Mouse (Mus musculus) adrenal gland, postnatal 10 days (tissue): Measurements from ENCODE around the gene Tbc1d24. TPM values are rescaled to one million over a fixed set of nuclear protein-coding genes. Genes with fewer than 3 reads are reported as not detected.
A peak's percentile ranks its signal among the peaks of the same experiment; 100 is the strongest.
"Not testable (repeated sequence)": the region's sequence is repeated elsewhere in the genome, so short reads cannot be mapped to it uniquely, and the experiment has no call there.

ENCODE experiments used
- DNase-seq: peaks from one replicate; pipeline ENCODE4 v3.0.0; 2021; ENCODE audit warnings: mixed read lengths
- microRNA-seq: library from miRNA; unstranded; fragments of <30 nt; microRNA quantifications from one replicate; pipeline ENCODE4 v1.2.0, GENCODE M21; 2021
- total RNA-seq, 2 experiments: library from RNA; stranded (reverse); gene quantifications; 2 replicates each; pipeline ENCODE4 v1.2.3; 2021

The Tbc1d24 gene
- total RNA-seq, 2 experiments from 2014 or later, result 12.0 to 16.4 TPM

GRCm38 (mm10) chr17:24150824-24151223 lies 54.5 kb downstream of the Tbc1d24 start, which contains the start of gene Pdpk1:
Pdpk1 (minus strand) TSS chr17:24150924.
- DNase-seq, result no peak

DNA sequence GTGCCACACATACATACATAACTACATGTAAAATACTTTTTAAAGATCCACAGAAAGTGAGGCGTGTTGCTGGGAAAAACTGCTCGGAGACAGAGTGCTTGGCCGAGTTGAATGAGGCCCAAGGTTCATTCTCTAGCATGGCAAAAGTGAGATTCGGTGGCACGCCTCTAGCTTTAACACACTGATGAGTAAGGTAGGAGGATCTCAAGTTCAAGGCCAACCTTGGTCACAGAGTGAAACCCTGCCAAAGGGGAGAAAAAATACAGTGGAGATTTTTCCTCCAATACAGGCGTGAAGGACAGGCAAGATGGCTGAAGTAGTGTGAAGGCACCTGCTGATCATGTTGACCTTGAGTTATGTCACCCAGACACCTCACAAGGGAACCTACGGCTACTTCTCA lies 55.9 kb downstream of the Tbc1d24 start:
- peak; percentile 49 for DNase-seq

DNA sequence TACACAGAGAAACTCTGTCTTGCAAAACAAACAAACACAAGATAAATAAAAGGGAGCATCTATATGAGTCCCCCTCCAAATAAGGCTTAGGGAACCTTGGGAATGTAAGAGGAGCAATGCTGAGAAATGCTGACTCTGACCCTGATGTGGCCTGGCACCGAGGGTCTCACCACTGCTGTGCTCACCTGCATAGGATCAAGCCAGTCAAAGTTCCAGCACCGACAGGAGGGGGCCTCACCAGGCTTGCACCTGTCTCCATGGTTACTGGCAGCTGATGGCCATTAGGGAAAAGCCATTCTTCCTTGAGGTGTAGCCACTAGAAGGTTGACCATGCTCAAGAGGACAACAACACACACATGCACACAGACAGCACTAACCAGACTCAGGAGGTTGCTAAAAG lies 62.5 kb downstream of the Tbc1d24 start:
- no peak for DNase-seq

DNA sequence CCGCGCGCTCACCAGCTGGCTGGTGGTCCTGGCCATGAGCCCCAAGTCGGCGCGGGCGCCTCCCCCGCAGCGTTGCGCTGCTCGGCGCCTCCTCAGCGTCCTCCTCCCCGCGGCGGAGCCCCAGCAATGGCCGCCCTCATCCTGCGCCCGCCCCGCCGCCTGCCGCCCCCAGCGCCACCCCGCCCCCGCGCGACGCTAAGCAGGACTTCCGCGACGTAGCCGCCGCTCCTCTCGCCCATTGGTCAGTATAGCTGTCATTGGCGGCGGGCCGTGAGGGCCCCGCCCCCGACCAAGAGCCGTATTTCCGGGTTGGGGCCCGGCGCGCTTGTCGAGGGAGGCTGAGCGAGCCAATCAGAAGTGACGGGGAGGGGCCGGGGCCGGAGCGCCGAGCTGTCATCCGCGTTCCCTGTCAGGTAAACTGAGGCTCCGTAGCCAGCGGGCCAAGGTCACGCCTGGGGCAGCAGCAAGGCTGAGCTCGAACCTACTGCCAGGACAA lies 63.9 kb downstream of the Tbc1d24 start:
- peak; percentile 98 for DNase-seq

- DNase-seq, result peak; percentile 59
Observed at GRCm38 (mm10) chr17:24140845-24141424, 64.4 kb downstream of the Tbc1d24 start.

- DNase-seq, result no peak
Observed at GRCm38 (mm10) chr17:24139968-24140367, 65.4 kb downstream of the Tbc1d24 start.

DNA sequence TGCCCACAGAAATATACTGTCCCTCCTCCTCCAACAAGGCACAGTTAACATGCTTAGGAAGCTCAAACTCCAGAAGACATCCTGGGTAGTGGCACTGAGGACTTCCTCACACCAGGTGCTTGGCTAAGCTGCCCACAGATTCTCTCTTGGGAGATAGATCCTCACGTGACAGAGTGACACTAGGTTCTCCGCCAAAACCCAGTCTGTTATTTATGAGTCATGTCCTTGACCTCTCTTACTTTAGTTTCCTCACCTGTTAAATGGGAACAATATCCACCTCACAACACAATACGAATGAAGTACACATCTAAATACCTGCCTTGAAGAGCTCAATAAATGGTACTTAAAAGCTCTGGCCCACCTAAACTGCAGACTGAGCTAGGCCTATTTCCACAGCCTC lies 66.1 kb downstream of the Tbc1d24 start:
- DNase-seq, result no peak

GRCm38 (mm10) chr17:24137226-24137880 lies 68.0 kb downstream of the Tbc1d24 start:
- no peak for DNase-seq

- no peak for DNase-seq
Observed at GRCm38 (mm10) chr17:24134062-24134461, 71.3 kb downstream of the Tbc1d24 start.

GRCm38 (mm10) chr17:24132919-24133318 lies 72.4 kb downstream of the Tbc1d24 start:
- not testable (repeated sequence) for DNase-seq

DNA sequence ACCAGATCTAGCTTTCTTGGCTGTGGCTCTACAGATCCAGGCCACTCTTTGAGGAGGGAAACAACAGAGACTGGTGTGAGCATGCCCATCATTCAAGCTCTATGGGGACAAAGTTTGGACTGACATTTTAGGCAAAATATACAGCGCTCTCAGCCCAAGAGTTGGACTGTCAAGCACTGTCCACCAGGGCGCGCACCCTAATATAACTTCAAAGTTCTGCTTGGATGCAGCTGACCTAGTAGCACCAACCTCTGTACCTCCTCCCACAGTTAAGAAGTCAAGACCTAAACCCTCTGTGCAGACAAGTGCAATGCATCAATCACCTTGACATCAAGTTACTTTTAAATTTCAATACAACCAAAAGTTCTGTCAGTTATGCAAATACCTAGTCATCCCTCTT lies 73.8 kb downstream of the Tbc1d24 start:
- DNase-seq, result no peak

GRCm38 (mm10) chr17:24129246-24129645 lies 76.1 kb downstream of the Tbc1d24 start:
- DNase-seq, result not testable (repeated sequence)

DNA sequence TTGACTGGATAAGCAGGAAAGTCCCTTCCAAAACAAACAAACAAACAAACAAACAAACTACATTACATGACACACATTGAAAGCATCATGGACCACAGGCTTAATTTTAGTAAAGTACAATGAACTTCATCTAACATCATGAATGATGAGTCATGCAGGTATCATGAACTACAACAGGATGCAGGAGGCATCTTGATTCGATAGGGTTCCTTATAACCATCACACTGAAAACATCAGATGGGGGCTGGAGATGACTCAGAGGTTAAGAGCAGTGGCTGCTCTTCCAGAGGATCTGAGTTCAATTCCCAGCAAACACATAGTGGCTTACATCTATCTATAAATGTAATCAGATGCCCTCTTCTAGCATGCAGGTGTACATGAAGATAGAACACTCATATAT lies 77.8 kb downstream of the Tbc1d24 start:
- no peak for DNase-seq

DNA sequence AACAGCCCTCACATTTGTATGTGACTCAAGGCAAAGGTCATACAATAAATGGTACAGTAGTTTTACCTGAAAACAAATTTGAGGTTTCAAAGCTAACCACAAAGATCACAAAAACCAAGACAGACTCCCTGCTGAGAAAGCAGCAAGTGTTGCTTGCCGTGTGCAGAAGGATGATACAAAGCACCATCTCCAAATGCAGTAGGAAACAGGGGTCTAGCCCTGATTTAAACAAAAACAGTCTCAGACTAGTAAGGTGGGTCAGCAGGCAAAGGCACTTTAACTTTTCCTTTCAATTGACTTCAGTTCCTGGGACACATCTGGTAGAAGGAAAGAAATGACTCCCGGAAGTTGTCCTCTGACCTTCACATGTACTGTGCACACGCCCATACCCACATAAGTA lies 78.6 kb downstream of the Tbc1d24 start:
- DNase-seq, result no peak

Small RNAs within 50 kb of the gene (microRNA-seq; reads per million reads assigned to microRNA genes)
- 3.2 reads per million for gene Mir5134
- gene Mir6965, result not detected

Other genes with a start within 250 kb of the Tbc1d24 start
- under 1 TPM in 1 of 2 experiments, not detected in 1; 0.24 TPM for gene Prss30, start 225.0 kb downstream of the Tbc1d24 start, total RNA-seq
- gene Prss22, start 207.5 kb downstream of the Tbc1d24 start, total RNA-seq, result not detected
- under 1 TPM; 0.70 to 0.99 TPM for gene Prss27, start 167.4 kb downstream of the Tbc1d24 start, total RNA-seq
- 10 to 100 TPM; 19.1 to 23.0 TPM for gene Kctd5, start 132.1 kb downstream of the Tbc1d24 start, total RNA-seq
- gene Pdpk1, start 54.6 kb downstream of the Tbc1d24 start, total RNA-seq, result 10 to 100 TPM; 46.8 to 53.3 TPM
- gene Amdhd2, start 41.8 kb downstream of the Tbc1d24 start, total RNA-seq, result 10 to 100 TPM; 36.6 to 44.2 TPM
- gene Atp6v0c, start 35.9 kb downstream of the Tbc1d24 start, total RNA-seq, result 100 to 1,000 TPM; 286 to 329 TPM
- gene Ntn3, start 4.0 kb upstream of the Tbc1d24 start, total RNA-seq, result 1 to 10 TPM; 3.1 to 4.2 TPM
- 1 to 10 TPM; 7.2 to 9.8 TPM for gene Tedc2, start 15.3 kb upstream of the Tbc1d24 start, total RNA-seq
- gene Ccnf, start 45.9 kb upstream of the Tbc1d24 start, total RNA-seq, result 10 to 100 TPM in 1 of 2 experiments, 1 to 10 TPM in 1; 10.0 to 15.9 TPM
- gene Abca17, start 145.5 kb upstream of the Tbc1d24 start, total RNA-seq, result under 1 TPM in 1 of 2 experiments, not detected in 1; 0.09 TPM
- 10 to 100 TPM; 21.8 to 28.3 TPM for gene Abca3, start 146.4 kb upstream of the Tbc1d24 start, total RNA-seq
- 100 to 1,000 TPM in 1 of 2 experiments, 10 to 100 TPM in 1; 79.5 to 103 TPM for gene Rnps1, start 209.0 kb upstream of the Tbc1d24 start, total RNA-seq
- 100 to 1,000 TPM; 654 to 683 TPM for gene Eci1, start 221.1 kb upstream of the Tbc1d24 start, total RNA-seq
- 1 to 10 TPM in 1 of 2 experiments, under 1 TPM in 1; 0.96 to 3.0 TPM for gene Dnase1l2, start 237.5 kb upstream of the Tbc1d24 start, total RNA-seq